Mouse (Mus musculus): Measurements from ENCODE around the gene Fam129b. TPM values are rescaled to one million over a fixed set of nuclear protein-coding genes. Genes with fewer than 3 reads are reported as not detected.

The Fam129b gene
- polyA plus RNA-seq, 1 experiment from 2014 or later, result 43.0 TPM

DNA sequence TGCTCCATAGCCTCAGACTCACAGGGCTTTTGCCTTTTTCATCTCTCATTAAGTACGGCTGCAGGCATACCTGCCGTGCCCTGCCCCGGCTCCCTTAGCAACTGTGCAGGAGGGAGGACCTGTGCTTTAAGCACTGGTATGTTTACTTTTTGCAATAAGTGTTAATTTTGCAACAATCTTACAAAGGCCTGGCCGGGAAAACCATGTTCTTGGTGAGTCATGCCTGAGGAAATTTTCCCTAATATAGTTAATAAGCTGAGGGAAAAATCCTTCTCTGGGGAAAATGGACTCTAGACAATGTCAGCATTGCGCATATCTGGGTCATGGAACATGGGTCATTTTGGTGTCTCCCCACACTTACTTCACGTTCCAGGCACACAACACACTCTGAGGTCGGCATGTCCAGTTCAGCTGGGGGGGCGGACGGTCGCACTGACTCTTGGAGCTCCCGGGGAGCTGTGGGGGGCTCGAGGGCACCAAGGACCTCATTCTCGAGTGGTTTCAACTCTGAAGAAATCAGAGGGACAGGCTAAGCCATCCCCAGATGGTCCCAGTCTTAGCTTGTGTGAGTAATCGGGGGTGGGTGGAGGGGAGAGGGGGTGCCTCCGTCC lies 51.8 kb downstream of the Fam129b start:
- Histone ChIP-seq H3K27ac (peak overlapping the region; percentile 42; the same call in 1 of the 2 replicates), H3K9me3 (replicated peaks) (no peaks in the 10 kb centered on the region), H3K4me1 (replicated peaks) (peaks cover 3% of the 10 kb centered on the region), H3K4me3 (no peak overlapping the region), H3K9ac (no peak overlapping the region), H3K4me2 (no peak overlapping the region), H3K27me3 (no peaks in the 10 kb centered on the region), H3K36me3 (peaks cover 24% of the 10 kb centered on the region)
- ATAC-seq (replicated peaks; ENCODE audit: insufficient number of reproducible peaks, insufficient read depth, low FRiP score, low read depth), result no peak
- 66% methylated on average over 15 of the region's 15 CpGs for WGBS

- Histone ChIP-seq H3K4me2 (no peak overlapping the region), H3K27ac (peak overlapping the region; percentile 42; the same call in 1 of the 2 replicates), H3K4me1 (replicated peaks) (peaks cover 3% of the 10 kb centered on the region), H3K27me3 (no peaks in the 10 kb centered on the region), H3K36me3 (peaks cover 23% of the 10 kb centered on the region; the same call in 1 of the 2 replicates), H3K9me3 (replicated peaks) (no peaks in the 10 kb centered on the region), H3K9ac (no peak overlapping the region), H3K4me3 (no peak overlapping the region)
- peak; percentile 47; the same call in 1 of the 2 replicates for ATAC-seq (replicated peaks; ENCODE audit: insufficient number of reproducible peaks, insufficient read depth, low FRiP score, low read depth)
- 30% methylated on average over 10 of the region's 10 CpGs for WGBS
Observed at GRCm38 (mm10) chr2:32928235-32928946, 52.5 kb downstream of the Fam129b start.

GRCm38 (mm10) chr2:32928947-32929829 lies 53.3 kb downstream of the Fam129b start:
- Histone ChIP-seq H3K36me3 (peaks cover 15% of the 10 kb centered on the region; the same call in 1 of the 2 replicates), H3K27me3 (no peaks in the 10 kb centered on the region), H3K27ac (no peak overlapping the region), H3K4me2 (no peak overlapping the region), H3K4me1 (replicated peaks) (peaks cover 3% of the 10 kb centered on the region), H3K9ac (no peak overlapping the region), H3K4me3 (no peak overlapping the region), H3K9me3 (replicated peaks) (no peaks in the 10 kb centered on the region)
- no peak for ATAC-seq (replicated peaks; ENCODE audit: insufficient number of reproducible peaks, insufficient read depth, low FRiP score, low read depth)
- WGBS, result 86% methylated on average over 19 of the region's 19 CpGs

DNA sequence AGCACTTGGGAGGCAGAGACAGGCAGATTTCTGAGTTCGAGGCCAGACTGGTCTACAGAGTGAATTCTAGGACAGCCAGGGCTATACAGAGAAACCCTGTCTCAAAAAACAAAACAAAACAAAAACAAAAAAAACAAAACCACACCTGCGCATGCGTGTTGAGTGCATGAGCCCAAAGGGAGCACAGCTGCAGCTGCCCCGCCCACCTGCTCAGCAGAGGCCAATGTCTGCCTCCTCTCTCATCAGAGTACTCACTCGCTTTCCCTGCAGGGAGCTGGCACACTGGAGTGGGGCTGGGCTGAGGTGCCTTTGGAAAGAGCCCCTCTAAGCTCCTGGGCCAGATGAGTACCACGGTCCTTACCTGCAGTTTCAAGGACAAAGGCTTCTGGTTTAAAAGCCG lies 55.8 kb downstream of the Fam129b start:
- Histone ChIP-seq H3K4me3 (no peak overlapping the region), H3K9ac (no peak overlapping the region), H3K27ac (no peak overlapping the region), H3K4me1 (replicated peaks) (peaks cover 3% of the 10 kb centered on the region), H3K36me3 (peaks cover 17% of the 10 kb centered on the region; the same call in 1 of the 2 replicates), H3K27me3 (no peaks in the 10 kb centered on the region), H3K9me3 (replicated peaks) (no peaks in the 10 kb centered on the region), H3K4me2 (no peak overlapping the region)
- no peak for ATAC-seq (replicated peaks; ENCODE audit: insufficient number of reproducible peaks, insufficient read depth, low FRiP score, low read depth)
- WGBS, result 80% methylated on average over 7 of the region's 7 CpGs

DNA sequence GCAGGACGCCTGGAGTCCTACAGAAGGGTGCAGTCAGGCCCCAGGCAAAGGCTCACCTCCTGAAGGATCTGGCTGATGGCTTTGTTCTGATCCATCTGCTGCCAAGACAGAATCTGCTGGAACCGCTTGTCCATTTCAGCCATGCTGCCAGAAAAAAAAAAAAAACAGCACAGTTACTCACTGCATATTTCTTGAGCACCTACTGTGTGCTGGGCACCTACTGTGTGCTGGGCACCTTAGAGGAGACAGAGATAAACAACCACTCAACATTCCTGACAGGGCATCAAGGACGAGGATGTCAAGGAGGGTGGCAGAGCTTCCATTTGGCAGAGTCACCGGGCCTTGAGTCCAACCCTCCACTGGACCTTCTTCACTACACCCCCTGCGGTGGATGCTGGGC lies 62.8 kb downstream of the Fam129b start:
- no peak overlapping the region for H3K9ac ChIP-seq
- H3K9me3 ChIP-seq (replicated peaks), result no peaks in the 10 kb centered on the region
- ATAC-seq (replicated peaks; ENCODE audit: insufficient number of reproducible peaks, insufficient read depth, low FRiP score, low read depth), result no peak
- 83% methylated on average over 5 of the region's 5 CpGs for WGBS
- peaks cover 36% of the 10 kb centered on the region for H3K36me3 ChIP-seq
- H3K4me3 ChIP-seq, result no peak overlapping the region
- no peaks in the 10 kb centered on the region for H3K4me1 ChIP-seq (replicated peaks)
- H3K27ac ChIP-seq, result no peak overlapping the region
- H3K27me3 ChIP-seq, result no peaks in the 10 kb centered on the region
- H3K4me2 ChIP-seq, result no peak overlapping the region

DNA sequence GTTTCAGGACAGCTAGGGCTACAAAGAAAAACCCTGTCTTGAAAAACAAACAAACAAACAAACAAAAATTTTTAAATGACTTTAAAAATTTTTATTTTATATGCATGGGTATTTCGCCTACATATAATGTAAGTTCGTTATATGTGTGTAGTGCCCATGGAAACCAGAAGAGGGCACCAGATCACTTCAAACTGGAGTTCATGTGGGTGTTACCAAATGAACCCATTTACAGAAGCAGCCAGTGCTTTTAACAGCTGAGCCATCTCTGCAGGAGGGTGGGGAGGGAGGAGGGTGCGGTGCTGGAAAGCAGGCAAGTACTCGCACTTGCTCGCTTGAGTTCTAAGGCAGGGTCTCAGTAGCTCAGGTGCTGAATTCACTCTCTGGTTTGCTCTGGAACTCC lies 63.5 kb downstream of the Fam129b start:
- ATAC-seq (replicated peaks; ENCODE audit: insufficient number of reproducible peaks, insufficient read depth, low FRiP score, low read depth), result no peak
- H3K9me3 ChIP-seq (replicated peaks), result no peaks in the 10 kb centered on the region
- H3K27ac ChIP-seq, result no peak overlapping the region
- peaks cover 38% of the 10 kb centered on the region for H3K36me3 ChIP-seq
- H3K4me1 ChIP-seq (replicated peaks), result no peaks in the 10 kb centered on the region
- no peak overlapping the region for H3K4me2 ChIP-seq
- no peak overlapping the region for H3K9ac ChIP-seq
- H3K27me3 ChIP-seq, result no peaks in the 10 kb centered on the region
- 70% methylated on average over 5 of the region's 5 CpGs for WGBS
- H3K4me3 ChIP-seq, result no peak overlapping the region

- no peak overlapping the region for H3K27ac ChIP-seq
- H3K36me3 ChIP-seq, result peaks cover 41% of the 10 kb centered on the region
- 95% methylated on average over 4 of the region's 4 CpGs for WGBS
- no peak for ATAC-seq (replicated peaks; ENCODE audit: insufficient number of reproducible peaks, insufficient read depth, low FRiP score, low read depth)
- no peak overlapping the region for H3K4me3 ChIP-seq
- H3K27me3 ChIP-seq, result no peaks in the 10 kb centered on the region
- no peaks in the 10 kb centered on the region for H3K4me1 ChIP-seq (replicated peaks)
- H3K9me3 ChIP-seq (replicated peaks), result no peaks in the 10 kb centered on the region
- no peak overlapping the region for H3K4me2 ChIP-seq
- no peak overlapping the region for H3K9ac ChIP-seq
Observed at GRCm38 (mm10) chr2:32940483-32940882, 64.6 kb downstream of the Fam129b start.

GRCm38 (mm10) chr2:32947454-32947853 lies 71.5 kb downstream of the Fam129b start:
- H3K27ac ChIP-seq, result no peak overlapping the region
- H3K36me3 ChIP-seq, result peaks cover 48% of the 10 kb centered on the region; the same call in 1 of the 2 replicates
- no peak overlapping the region for H3K4me3 ChIP-seq
- ATAC-seq (replicated peaks; ENCODE audit: insufficient number of reproducible peaks, insufficient read depth, low FRiP score, low read depth), result no peak
- H3K4me1 ChIP-seq (replicated peaks), result no peaks in the 10 kb centered on the region
- H3K9ac ChIP-seq, result no peak overlapping the region
- no peak overlapping the region for H3K4me2 ChIP-seq
- H3K9me3 ChIP-seq (replicated peaks), result no peaks in the 10 kb centered on the region
- H3K27me3 ChIP-seq, result no peaks in the 10 kb centered on the region
- WGBS, result 85% methylated on average over 11 of the region's 11 CpGs

DNA sequence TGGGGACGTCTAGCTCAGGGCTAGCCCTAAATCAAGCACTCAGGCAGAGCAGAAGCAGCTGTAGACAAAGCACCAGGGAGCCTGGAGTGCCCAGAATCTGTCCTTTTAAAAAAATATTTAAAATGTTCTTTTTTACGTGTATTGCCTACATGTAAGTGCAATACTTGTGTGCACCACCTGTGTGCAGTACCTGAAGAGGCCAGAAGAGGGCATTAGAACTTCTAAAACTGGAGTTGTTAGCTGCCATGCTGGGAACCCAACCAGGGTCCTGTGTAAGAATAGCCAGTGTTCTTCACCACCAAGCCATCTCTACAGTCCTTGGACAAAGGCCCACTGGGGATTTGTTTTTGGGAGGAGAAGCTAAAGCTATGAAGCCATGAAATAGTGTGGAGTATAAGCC lies 78.7 kb downstream of the Fam129b start:
- no peaks in the 10 kb centered on the region for H3K9me3 ChIP-seq (replicated peaks)
- H3K4me1 ChIP-seq (replicated peaks), result no peaks in the 10 kb centered on the region
- WGBS, result 89% methylated on average over 2 of the region's 2 CpGs
- H3K4me2 ChIP-seq, result no peak overlapping the region
- no peak for ATAC-seq (replicated peaks; ENCODE audit: insufficient number of reproducible peaks, insufficient read depth, low FRiP score, low read depth)
- H3K4me3 ChIP-seq, result no peak overlapping the region
- peaks cover 44% of the 10 kb centered on the region for H3K36me3 ChIP-seq
- no peak overlapping the region for H3K27ac ChIP-seq
- H3K9ac ChIP-seq, result no peak overlapping the region
- no peaks in the 10 kb centered on the region for H3K27me3 ChIP-seq

GRCm38 (mm10) chr2:32957344-32957743 lies 81.4 kb downstream of the Fam129b start:
- Histone ChIP-seq H3K27ac (no peak overlapping the region), H3K27me3 (no peaks in the 10 kb centered on the region), H3K4me3 (no peak overlapping the region), H3K36me3 (peaks cover 28% of the 10 kb centered on the region), H3K4me2 (no peak overlapping the region), H3K9ac (no peak overlapping the region), H3K4me1 (replicated peaks) (peaks cover 6% of the 10 kb centered on the region), H3K9me3 (replicated peaks) (no peaks in the 10 kb centered on the region)
- 46% methylated on average over 8 of the region's 8 CpGs for WGBS
- ATAC-seq (replicated peaks; ENCODE audit: insufficient number of reproducible peaks, insufficient read depth, low FRiP score, low read depth), result no peak

- H3K9ac ChIP-seq, result peak overlapping the region; percentile 74; the same call in 1 of the 2 replicates
Observed at GRCm38 (mm10) chr2:32960273-32960672, 84.4 kb downstream of the Fam129b start.

More at GRCm38 (mm10) chr2:32960273-32960672, 84.4 kb downstream of the Fam129b start:
- ATAC-seq (replicated peaks; ENCODE audit: insufficient number of reproducible peaks, insufficient read depth, low FRiP score, low read depth), result no peak
- Histone ChIP-seq H3K27ac (no peak overlapping the region), H3K4me3 (peak overlapping the region; percentile 80), H3K27me3 (no peaks in the 10 kb centered on the region), H3K9me3 (replicated peaks) (no peaks in the 10 kb centered on the region), H3K36me3 (peaks cover 29% of the 10 kb centered on the region), H3K4me1 (replicated peaks) (peaks cover 33% of the 10 kb centered on the region), H3K4me2 (peak overlapping the region; percentile 75)
- WGBS, result 85% methylated on average over 4 of the region's 4 CpGs
